Mouse (Mus musculus): ENCODE data around the gene Gm5678. TPM values are rescaled to one million over a fixed set of nuclear protein-coding genes. Genes with fewer than 3 reads are reported as not detected.
A peak's percentile ranks its signal among the peaks of the same experiment; 100 is the strongest.
"Not testable (repeated sequence)": the region's sequence is repeated elsewhere in the genome, so short reads cannot be mapped to it uniquely, and the experiment has no call there.

Gene Gm5678
- total RNA-seq, 2 experiments from 2014 or later: 3.5 to 3.6 TPM

GRCm38 (mm10) chr16:93606146-93606545, 21.8 kb upstream of the Gm5678 start:
- no peak for DNase-seq (ENCODE audit: extremely low spot score in 1 of 2, low spot score in 1 of 2)

- DNase-seq (ENCODE audit: extremely low spot score in 1 of 2, low spot score in 1 of 2): peak; percentile 64 to 69
Measured at GRCm38 (mm10) chr16:93607669-93608101, 20.2 kb upstream of the Gm5678 start.

GRCm38 (mm10) chr16:93608731-93609130, 19.2 kb upstream of the Gm5678 start:
- no peak for DNase-seq (ENCODE audit: extremely low spot score in 1 of 2, low spot score in 1 of 2)

- DNase-seq (ENCODE audit: extremely low spot score in 1 of 2, low spot score in 1 of 2): no peak
Measured at GRCm38 (mm10) chr16:93609796-93610195, 18.1 kb upstream of the Gm5678 start.

GRCm38 (mm10) chr16:93610961-93611360, 16.9 kb upstream of the Gm5678 start:
- DNase-seq (ENCODE audit: extremely low spot score in 1 of 2, low spot score in 1 of 2): no peak

- peak; percentile 51 to 75 for DNase-seq (ENCODE audit: extremely low spot score in 1 of 2, low spot score in 1 of 2)
Measured at GRCm38 (mm10) chr16:93615118-93615870, 12.6 kb upstream of the Gm5678 start.

GRCm38 (mm10) chr16:93623759-93624158, 4.1 kb upstream of the Gm5678 start:
- not testable (repeated sequence) for DNase-seq (ENCODE audit: extremely low spot score in 1 of 2, low spot score in 1 of 2)

GRCm38 (mm10) chr16:93624671-93625070, 3.2 kb upstream of the Gm5678 start:
- no peak for DNase-seq (ENCODE audit: extremely low spot score in 1 of 2, low spot score in 1 of 2)

- DNase-seq (ENCODE audit: extremely low spot score in 1 of 2, low spot score in 1 of 2): peak in 1 of 2 experiments; percentile 38
Measured at GRCm38 (mm10) chr16:93626745-93627144, 1.2 kb upstream of the Gm5678 start.

- no peak for DNase-seq (ENCODE audit: extremely low spot score in 1 of 2, low spot score in 1 of 2)
Measured at GRCm38 (mm10) chr16:93644006-93644405, 16.1 kb downstream of the Gm5678 start.

GRCm38 (mm10) chr16:93648441-93649183, 20.7 kb downstream of the Gm5678 start:
- no peak for DNase-seq (ENCODE audit: extremely low spot score in 1 of 2, low spot score in 1 of 2)

- DNase-seq (ENCODE audit: extremely low spot score in 1 of 2, low spot score in 1 of 2): no peak
Measured at GRCm38 (mm10) chr16:93667976-93668375, 40.1 kb downstream of the Gm5678 start.

GRCm38 (mm10) chr16:93669521-93669920, 41.6 kb downstream of the Gm5678 start:
- DNase-seq (ENCODE audit: extremely low spot score in 1 of 2, low spot score in 1 of 2): no peak

GRCm38 (mm10) chr16:93670466-93670865, 42.6 kb downstream of the Gm5678 start:
- DNase-seq (ENCODE audit: extremely low spot score in 1 of 2, low spot score in 1 of 2): not testable (repeated sequence)

GRCm38 (mm10) chr16:93671064-93671463, 43.2 kb downstream of the Gm5678 start:
- no peak for DNase-seq (ENCODE audit: extremely low spot score in 1 of 2, low spot score in 1 of 2)

GRCm38 (mm10) chr16:93676376-93676775, 48.5 kb downstream of the Gm5678 start:
- DNase-seq (ENCODE audit: extremely low spot score in 1 of 2, low spot score in 1 of 2): no peak

GRCm38 (mm10) chr16:93678206-93678605, 50.3 kb downstream of the Gm5678 start:
- no peak for DNase-seq (ENCODE audit: extremely low spot score in 1 of 2, low spot score in 1 of 2)

- no peak for DNase-seq (ENCODE audit: extremely low spot score in 1 of 2, low spot score in 1 of 2)
Measured at GRCm38 (mm10) chr16:93679165-93679564, 51.3 kb downstream of the Gm5678 start.
